Mouse (Mus musculus) bone marrow macrophage, adult 2 months (primary cell): ENCODE results near the gene Tuba1b.
"Not testable (repeated sequence)": the region's sequence is repeated elsewhere in the genome, so short reads cannot be mapped to it uniquely, and the experiment has no call there.

Source experiments
- CTCF ChIP-seq: IDR thresholded peaks from 2 replicates; pipeline ENCODE4 v1.5.1; 2012; ENCODE audit warnings: low read depth, mild to moderate bottlenecking, low read length, moderate library complexity
- POLR2A ChIP-seq: IDR thresholded peaks from 2 replicates; pipeline ENCODE4 v1.6.1; 2012; ENCODE audit warnings: mild to moderate bottlenecking, low read depth, low read length, borderline replicate concordance

DNA sequence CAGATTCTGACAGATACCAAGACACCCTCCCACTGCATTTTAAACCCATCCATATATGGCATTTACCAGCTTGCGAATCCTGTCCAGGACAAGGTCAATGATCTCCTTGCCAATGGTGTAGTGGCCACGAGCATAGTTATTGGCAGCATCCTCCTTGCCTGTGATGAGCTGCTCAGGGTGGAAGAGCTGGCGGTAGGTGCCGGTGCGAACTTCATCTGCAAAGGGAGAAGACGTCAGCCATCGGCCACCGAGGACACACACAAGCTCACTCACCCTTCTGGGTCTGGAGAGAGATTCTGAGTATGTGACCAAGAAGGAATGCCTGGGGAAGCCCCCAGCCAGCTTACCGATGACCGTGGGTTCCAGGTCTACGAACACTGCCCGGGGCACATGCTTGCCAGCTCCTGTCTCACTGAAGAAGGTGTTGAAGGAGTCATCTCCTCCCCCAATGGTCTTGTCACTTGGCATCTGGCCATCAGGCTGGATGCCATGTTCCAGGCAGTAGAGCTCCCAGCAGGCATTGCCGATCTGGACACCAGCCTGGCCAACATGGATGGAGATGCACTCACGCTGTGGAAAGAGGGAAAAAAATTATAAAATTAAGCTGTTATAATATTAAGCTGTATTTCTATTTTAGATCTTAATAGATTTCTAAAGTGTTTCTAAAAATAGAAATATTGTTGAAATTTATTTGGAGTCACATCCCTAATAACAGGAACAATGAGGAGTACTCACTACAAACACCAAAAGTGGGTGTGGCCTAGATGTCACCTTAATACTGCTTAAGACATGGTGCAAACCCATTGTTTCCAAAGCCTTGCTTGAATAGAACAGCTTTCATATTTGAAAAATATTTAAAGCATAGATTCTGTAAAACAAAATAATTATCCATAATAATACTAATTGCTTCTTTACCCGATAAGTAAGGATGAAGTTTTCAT, 17.0 kb upstream of the Tuba1b start:
- TF ChIP-seq CTCF, POLR2A: not testable (repeated sequence)
